Mouse (Mus musculus) olfactory bulb, adult 2 months (tissue): Measurements from ENCODE around the gene Fam13a.

Experiments used
- CTCF ChIP-seq: fragments of 200-500 bp; IDR thresholded peaks from 2 replicates; pipeline ENCODE4 v1.5.1; 2012; ENCODE audit warnings: low read depth, mild to moderate bottlenecking, low read length, moderate library complexity; ENCODE audit not compliant: insufficient read depth
- POLR2A ChIP-seq: fragments of 200-500 bp; IDR thresholded peaks from 2 replicates; pipeline ENCODE4 v1.6.1; 2012; ENCODE audit warnings: mild to moderate bottlenecking, low read depth, low read length, moderate library complexity; ENCODE audit not compliant: insufficient read depth

GRCm38 (mm10) chr6:58932515-58933188 is 91.7 kb downstream of the Fam13a start:
- TF ChIP-seq CTCF (no peak), POLR2A (no peak)
